Mouse (Mus musculus) heart, postnatal 25 days (tissue): Measurements from ENCODE around the gene Sec13. TPM values are rescaled to one million over a fixed set of nuclear protein-coding genes. Genes with fewer than 3 reads are reported as not detected.

Experiments
- microRNA-seq: library from miRNA; unstranded; fragments of <30 nt; microRNA quantifications from one replicate; pipeline ENCODE4 v1.2.0, GENCODE M21; 2022
- total RNA-seq, 2 experiments: library from RNA; stranded (reverse); gene quantifications; 2 replicates each; pipeline ENCODE4 v1.2.3; 2021

Sec13 gene
- total RNA-seq, 2 experiments from 2014 or later: 68.0 to 75.5 TPM

Small RNA genes within 50 kb of the gene (microRNA-seq; reads per million reads assigned to microRNA genes)
- gene Mir7042: 1.1 reads per million

Other genes starting within 250 kb of the Sec13 start
- not detected for gene Prrt3, start 238.8 kb downstream of the Sec13 start, total RNA-seq
- gene Emc3, start 209.1 kb downstream of the Sec13 start, total RNA-seq: 10 to 100 TPM; 57.4 to 60.9 TPM
- under 1 TPM; 0.26 to 0.53 TPM for gene Fancd2, start 209.1 kb downstream of the Sec13 start, total RNA-seq
- gene Fancd2os, start 140.0 kb downstream of the Sec13 start, total RNA-seq: not detected
- gene Brk1, start 136.0 kb downstream of the Sec13 start, total RNA-seq: 10 to 100 TPM; 70.0 to 70.9 TPM
- 10 to 100 TPM; 10.7 to 11.7 TPM for gene Vhl, start 116.8 kb downstream of the Sec13 start, total RNA-seq
- 10 to 100 TPM in 1 of 2 experiments, 1 to 10 TPM in 1; 9.7 to 10.6 TPM for gene Irak2, start 102.3 kb downstream of the Sec13 start, total RNA-seq
- 10 to 100 TPM; 55.3 to 57.1 TPM for gene Tatdn2, start 43.7 kb downstream of the Sec13 start, total RNA-seq
- gene Ghrl, start 20.9 kb downstream of the Sec13 start, total RNA-seq: not detected